Mouse (Mus musculus): ENCODE results near the gene Slc5a7.

The Slc5a7 gene

GRCm38 (mm10) chr17:54298934-54299333 is at the start of gene Slc5a7:
Gene Slc5a7, minus strand, starts transcription at chr17:54299034.
- no peak for DNase-seq (ENCODE audit: low read depth, low spot score)

GRCm38 (mm10) chr17:54347672-54348071 is 48.8 kb upstream of the Slc5a7 start:
- DNase-seq (ENCODE audit: low read depth, low spot score): no peak

GRCm38 (mm10) chr17:54343395-54343794 is 44.6 kb upstream of the Slc5a7 start:
- peak; percentile 42 for DNase-seq (ENCODE audit: low read depth, low spot score)

- DNase-seq (ENCODE audit: low read depth, low spot score): no peak
These were observed 456 bp downstream of the Slc5a7 start for GRCm38 (mm10) chr17:54298232-54298924.

- no peak for DNase-seq (ENCODE audit: low read depth, low spot score)
These were observed 48.1 kb downstream of the Slc5a7 start for GRCm38 (mm10) chr17:54250783-54251182.

GRCm38 (mm10) chr17:54243650-54244300 is 55.1 kb downstream of the Slc5a7 start:
- DNase-seq (ENCODE audit: low read depth, low spot score): no peak

- no peak for DNase-seq (ENCODE audit: low read depth, low spot score)
These were observed 59.4 kb downstream of the Slc5a7 start for GRCm38 (mm10) chr17:54239435-54239834.

Measured in A20 (cell line).